Mouse (Mus musculus) olfactory bulb, adult 2 months (tissue): ENCODE data around the gene Hcn3. TPM values are rescaled to one million over a fixed set of nuclear protein-coding genes. Genes with fewer than 3 reads are reported as not detected.

Source experiments
- H3K27ac ChIP-seq: fragments of 200-500 bp; 2 replicates; pipeline ENCODE4 v1.5.1; 2012; ENCODE audit warnings: low read depth, low read length; ENCODE audit not compliant: insufficient read depth
- H3K4me1 ChIP-seq: fragments of 200-500 bp; 2 replicates; pipeline ENCODE4 v1.6.1; 2012; ENCODE audit warnings: low read length; ENCODE audit not compliant: control insufficient read depth, insufficient read depth
- H3K4me3 ChIP-seq: fragments of 200-500 bp; 2 replicates; pipeline ENCODE4 v1.5.1; 2012; ENCODE audit warnings: mild to moderate bottlenecking, low read depth, low read length, moderate library complexity; ENCODE audit not compliant: insufficient read depth
- CTCF ChIP-seq: fragments of 200-500 bp; IDR thresholded peaks from 2 replicates; pipeline ENCODE4 v1.5.1; 2012; ENCODE audit warnings: low read depth, mild to moderate bottlenecking, low read length, moderate library complexity; ENCODE audit not compliant: insufficient read depth
- POLR2A ChIP-seq: fragments of 200-500 bp; IDR thresholded peaks from 2 replicates; pipeline ENCODE4 v1.6.1; 2012; ENCODE audit warnings: mild to moderate bottlenecking, low read depth, low read length, moderate library complexity; ENCODE audit not compliant: insufficient read depth
- WGBS: fragments of 180-500 bp; shearing (Covaris S2); methylation state at CpG from one replicate; pipeline ENCODE4 v1.1.7; 2018; 5-methylcytosine and 5-hydroxymethylcytosine counted together
- polyA plus RNA-seq: library from polyadenylated mRNA; stranded (reverse); fragments of >200 nt; gene quantifications from 2 replicates; pipeline ENCODE4 v1.2.4, GENCODE M21; 2012; ENCODE audit warnings: low replicate concordance; ENCODE audit not compliant: missing spikeins, insufficient read depth, insufficient read length

Gene Hcn3
- not detected in 2 replicates for polyA plus RNA-seq

DNA sequence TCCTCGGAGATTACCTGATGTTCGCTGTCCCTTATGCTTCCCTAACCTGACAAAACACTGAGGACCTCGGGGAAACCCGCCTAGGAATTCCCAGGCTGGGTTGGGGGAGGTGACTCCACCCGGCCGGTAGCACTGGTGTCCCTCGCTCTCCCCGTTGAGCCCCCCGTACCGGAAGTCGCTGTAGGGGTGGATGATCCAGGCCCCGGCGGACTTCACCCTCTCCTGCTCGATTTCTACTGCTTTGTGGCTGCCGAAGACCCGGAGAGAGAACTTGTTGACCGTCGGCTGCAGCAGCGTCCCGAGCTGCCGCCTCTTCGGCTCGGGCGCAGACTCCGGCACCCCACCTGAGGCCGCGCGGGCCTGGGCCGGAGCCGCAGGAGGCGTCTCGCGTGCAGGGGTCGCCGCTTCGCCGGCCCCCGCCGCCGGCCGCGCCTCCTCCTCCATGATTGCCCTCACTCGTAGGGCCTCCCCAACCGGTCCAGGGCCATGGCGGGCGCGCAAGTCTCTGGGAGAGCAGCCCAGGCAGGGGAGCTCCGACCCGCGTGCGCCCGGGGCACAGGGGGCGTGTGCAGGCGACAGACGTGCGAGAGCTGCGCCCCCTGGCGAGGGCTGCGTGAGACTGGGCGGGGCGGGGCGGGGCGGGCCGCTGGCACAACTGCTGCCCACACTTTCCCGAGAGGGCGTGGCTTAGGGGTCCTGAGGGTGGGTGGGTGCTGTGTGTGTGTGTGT lies at the start of gene Hcn3:
TSS of gene Hcn3 (minus strand) at position 581 of the 729 bp plus-strand sequence.
- under 1% methylated on average over 65 of the region's 66 CpGs for WGBS

DNA sequence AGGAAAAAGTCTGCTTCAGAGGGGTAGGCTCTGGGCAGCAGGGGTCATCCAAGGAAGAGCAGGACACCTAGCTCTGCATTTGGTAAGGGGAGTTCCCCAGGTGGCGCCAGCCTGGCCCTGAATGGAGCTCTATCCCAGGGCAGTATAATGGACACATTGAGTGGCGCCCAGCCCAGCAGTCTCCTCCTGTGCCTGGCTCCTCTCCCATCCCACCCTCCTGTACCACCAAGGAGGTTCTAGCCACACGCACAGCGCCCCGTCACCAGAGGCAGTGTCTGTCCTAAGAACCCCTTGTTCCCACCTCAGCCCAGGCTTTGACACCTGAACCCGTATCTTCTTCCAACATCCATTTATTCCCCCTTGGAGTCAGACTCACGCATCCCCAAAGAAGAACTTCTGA lies 49.7 kb upstream of the Hcn3 start:
- TF ChIP-seq CTCF = no peak
- TF ChIP-seq POLR2A = no peak
- Histone ChIP-seq H3K4me1 (no peaks in the 10 kb centered on the region), H3K4me3 (no peak overlapping the region), H3K27ac (no peak overlapping the region)
- 88% methylated on average over 7 of the region's 7 CpGs for WGBS

More for the DNA sequence above, at the start of gene Hcn3:
- Histone ChIP-seq H3K4me1 (peaks cover 10% of the 10 kb centered on the region), H3K4me3 (peak within 1 kb of the TSS; percentile 88), H3K27ac (peak within 1 kb of the TSS; percentile 95)
- TF ChIP-seq CTCF (peak; percentile 51; the same call in 1 of the 2 replicates), POLR2A (peak; percentile 42; the same call in 1 of the 2 replicates)

DNA sequence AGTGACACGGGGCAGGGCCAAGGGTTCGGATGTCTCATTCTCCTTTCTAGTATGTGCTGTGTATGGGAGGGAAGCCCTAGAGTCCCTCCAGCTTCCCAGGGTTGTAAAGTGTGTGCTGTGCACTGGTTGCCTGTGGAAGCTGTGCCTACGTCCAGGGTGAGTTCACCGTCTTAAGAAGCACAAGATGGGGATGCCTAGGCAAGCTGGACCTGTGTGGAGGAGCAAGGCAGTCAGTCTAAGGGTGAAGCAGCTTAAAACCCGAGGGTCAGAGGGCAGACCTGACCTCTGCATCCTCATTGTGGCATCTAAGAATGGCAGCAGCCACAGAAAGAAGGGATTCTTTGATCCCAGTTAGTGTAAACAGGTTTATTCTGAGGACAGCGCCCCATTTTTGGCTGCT lies 48.7 kb upstream of the Hcn3 start:
- no peak overlapping the region for H3K27ac ChIP-seq
- no peak overlapping the region for H3K4me3 ChIP-seq
- WGBS = 86% methylated on average over 6 of the region's 6 CpGs
- H3K4me1 ChIP-seq = no peaks in the 10 kb centered on the region
- TF ChIP-seq CTCF = no peak
- no peak for TF ChIP-seq POLR2A

DNA sequence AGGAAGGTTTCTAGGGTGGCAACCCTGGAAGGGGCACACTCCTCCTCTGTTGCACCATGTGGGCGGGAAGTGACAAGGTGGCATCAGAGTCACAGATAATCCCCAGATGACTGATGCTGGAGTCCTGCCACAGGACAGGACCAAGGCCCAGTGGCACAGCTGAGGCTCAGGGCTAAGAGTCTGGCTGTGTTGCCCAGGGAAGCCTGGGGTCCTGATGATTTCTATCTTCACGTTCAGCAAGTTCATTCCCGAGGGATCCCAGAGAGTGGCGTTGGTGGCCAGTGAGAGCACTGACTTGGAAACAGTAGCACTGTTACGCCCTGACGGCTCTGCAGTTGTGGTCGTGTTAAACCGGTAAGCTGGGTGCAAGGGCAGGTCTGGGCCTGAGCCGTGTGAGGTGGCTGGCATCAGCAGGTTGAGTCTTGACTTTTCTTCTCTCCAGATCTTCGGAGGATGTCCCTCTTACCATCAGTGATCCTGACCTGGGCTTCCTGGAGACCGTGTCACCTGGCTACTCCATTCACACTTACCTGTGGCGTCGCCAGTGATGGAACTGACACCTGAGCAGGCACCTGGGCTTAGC lies 48.2 kb upstream of the Hcn3 start:
- 90% methylated on average over 13 of the region's 13 CpGs for WGBS
- no peak overlapping the region for H3K27ac ChIP-seq

DNA sequence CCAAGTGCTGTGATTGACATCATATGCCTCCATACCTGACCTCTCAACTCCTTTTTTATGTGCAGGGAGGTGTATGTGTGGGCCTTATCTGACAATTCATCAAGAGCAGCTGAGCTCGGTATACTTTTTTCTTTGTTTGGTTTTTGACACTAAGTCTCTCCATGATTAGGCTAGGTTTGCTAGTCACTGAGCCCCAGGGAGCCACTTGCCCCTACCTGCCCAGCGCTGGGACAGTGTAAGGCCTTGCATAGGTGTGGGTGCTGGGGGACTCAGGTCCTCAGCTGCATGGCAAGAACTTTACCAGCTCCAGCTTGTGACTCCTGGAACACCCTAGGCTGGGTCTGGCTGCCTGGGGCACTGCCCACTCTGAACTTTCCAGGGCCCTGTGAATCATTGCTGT lies 46.7 kb upstream of the Hcn3 start:
- Histone ChIP-seq H3K27ac (no peak overlapping the region), H3K4me3 (no peak overlapping the region), H3K4me1 (no peaks in the 10 kb centered on the region)
- no peak for TF ChIP-seq CTCF
- no peak for TF ChIP-seq POLR2A
- WGBS = 82% methylated on average over 2 of the region's 2 CpGs

More for the DNA sequence above, 48.2 kb upstream of the Hcn3 start:
- TF ChIP-seq POLR2A (no peak), CTCF (no peak)
- Histone ChIP-seq H3K4me3 (no peak overlapping the region), H3K4me1 (no peaks in the 10 kb centered on the region)

DNA sequence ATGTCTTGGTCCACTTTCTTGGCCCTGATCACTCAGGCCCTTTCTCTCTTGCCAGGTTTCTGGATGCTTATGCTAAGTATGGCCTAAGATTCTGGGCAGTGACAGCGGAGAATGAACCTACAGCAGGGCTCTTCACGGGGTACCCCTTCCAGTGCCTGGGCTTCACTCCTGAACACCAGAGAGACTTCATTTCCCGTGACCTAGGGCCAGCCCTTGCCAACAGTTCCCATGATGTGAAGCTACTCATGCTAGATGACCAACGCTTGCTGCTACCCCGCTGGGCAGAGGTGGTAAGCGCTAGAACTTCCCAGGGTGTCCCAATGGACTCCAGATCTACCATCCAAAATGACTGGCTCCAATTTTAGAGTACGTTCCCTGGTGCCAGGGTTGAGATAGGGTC lies 46.1 kb upstream of the Hcn3 start:
- no peak for TF ChIP-seq CTCF
- no peak for TF ChIP-seq POLR2A
- Histone ChIP-seq H3K27ac (no peak overlapping the region), H3K4me1 (no peaks in the 10 kb centered on the region), H3K4me3 (no peak overlapping the region)
- 90% methylated on average over 7 of the region's 7 CpGs for WGBS

DNA sequence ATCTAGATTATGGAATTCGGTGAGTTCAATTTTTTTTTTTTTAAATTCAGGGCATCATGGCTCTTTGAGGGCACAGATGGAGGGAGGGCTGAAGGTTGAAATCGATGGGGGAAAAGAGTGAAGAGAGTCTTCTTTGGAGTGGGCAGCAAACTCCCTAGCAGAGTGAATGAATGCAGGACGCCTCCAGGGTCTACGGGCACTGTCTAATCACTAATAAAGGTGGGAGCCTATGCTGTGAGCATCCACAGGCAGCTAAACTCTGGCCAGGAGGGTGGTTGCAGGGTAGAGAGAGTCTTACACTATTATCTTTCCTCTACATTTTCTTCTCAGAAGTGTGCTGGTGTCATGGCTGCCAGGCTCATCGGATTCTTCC lies 43.1 kb upstream of the Hcn3 start:
- Histone ChIP-seq H3K27ac (no peak overlapping the region), H3K4me1 (no peaks in the 10 kb centered on the region), H3K4me3 (peak overlapping the region; percentile 45)
- WGBS = 22% methylated on average over 5 of the region's 5 CpGs
- TF ChIP-seq CTCF (no peak), POLR2A (no peak)

DNA sequence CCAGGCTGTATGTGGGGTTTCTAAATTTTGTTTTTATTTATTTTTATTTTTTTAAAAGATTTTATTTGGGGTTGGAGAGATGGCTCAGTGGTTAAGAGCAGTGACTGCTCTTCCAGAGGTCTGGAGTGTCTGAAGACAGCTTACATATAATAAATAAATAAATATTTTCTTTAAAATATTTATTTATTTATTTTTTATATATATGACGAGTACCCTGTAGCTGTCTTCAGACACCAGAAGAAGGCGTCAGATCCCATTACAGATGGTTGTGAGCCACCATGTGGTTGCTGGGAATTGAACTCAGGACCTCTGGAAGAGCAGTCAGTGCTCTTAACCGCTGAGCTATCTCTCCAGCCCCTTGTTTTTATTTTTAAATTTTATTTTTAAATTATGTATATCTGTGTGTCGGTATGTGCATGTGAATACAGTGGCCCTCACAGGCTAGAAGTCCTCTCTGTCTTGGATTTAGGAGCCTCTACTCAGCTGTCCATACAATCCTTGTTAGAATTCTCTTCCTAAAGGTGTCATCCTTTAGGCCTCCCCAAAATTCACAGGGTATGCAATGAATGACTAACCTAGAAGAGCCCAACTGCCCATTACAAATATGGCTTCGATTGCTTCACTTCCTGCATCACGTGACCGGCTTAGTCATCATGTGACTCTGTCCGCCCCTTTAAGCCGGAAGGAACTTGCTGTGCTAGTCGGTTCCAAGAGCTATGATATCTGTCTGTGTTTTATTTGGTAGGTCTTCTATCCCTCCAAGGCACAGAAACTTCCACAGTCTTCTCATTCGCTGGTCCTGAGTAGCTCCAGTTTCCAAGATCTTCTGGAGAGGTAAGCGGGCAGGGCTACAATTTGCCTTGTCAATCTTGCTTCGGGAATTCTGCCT lies 42.5 kb upstream of the Hcn3 start, which contains the start of gene Gba:
TSS of gene Gba (plus strand) at position 676 of the 889 bp plus-strand sequence.
- 21% methylated on average over 13 of the region's 13 CpGs for WGBS
- peak within 1 kb of the TSS; percentile 45 for H3K4me3 ChIP-seq
- TF ChIP-seq POLR2A = no peak
- TF ChIP-seq CTCF = no peak
- no peak within 1 kb of the TSS for H3K27ac ChIP-seq
- no peaks in the 10 kb centered on the region for H3K4me1 ChIP-seq
